Mouse (Mus musculus): ENCODE measurements around the gene Stat5a. TPM values are rescaled to one million over a fixed set of nuclear protein-coding genes. Genes with fewer than 3 reads are reported as not detected.

Gene Stat5a
- polyA plus RNA-seq, 1 experiment: 4.0 TPM

DNA sequence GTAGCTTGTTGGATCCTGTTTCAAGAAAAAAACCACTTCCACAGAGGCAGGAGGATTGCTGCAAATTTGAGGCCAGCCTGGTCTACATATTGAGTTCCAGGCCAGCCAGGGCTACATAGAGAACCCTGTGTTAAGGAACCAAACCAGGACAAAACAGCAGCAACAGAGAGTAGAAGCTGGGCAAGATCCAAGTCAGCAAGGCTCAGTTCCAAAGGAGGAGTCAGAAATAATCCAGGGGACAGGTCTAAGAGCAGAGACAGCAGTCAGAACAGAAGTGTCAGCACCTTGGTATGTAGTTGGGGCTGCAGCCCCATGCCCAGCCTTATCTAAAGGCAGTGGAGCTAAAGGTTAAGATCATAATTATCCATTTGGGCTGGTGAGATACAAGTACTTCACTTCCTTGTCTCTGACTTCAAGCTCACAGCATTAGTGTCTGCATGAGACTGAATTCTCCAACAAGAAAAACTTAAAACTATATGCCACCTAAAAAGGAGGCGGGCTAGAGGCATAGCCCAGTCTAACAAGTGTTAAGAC lies 65.3 kb downstream of the Stat5a start:
- H3K27me3 ChIP-seq (ENCODE audit: control insufficient read depth, insufficient read depth, low read length): no peaks in the 10 kb centered on the region
- H3K4me3 ChIP-seq (ENCODE audit: control insufficient read depth, low read depth, low read length): no peak overlapping the region
- no peaks in the 10 kb centered on the region for H3K4me1 ChIP-seq (ENCODE audit: control insufficient read depth, insufficient read depth, low read length)
- H3K27ac ChIP-seq (ENCODE audit: control insufficient read depth, insufficient read depth, low read depth, low read length): no peak overlapping the region
- TF ChIP-seq POLR2A (IDR thresholded peaks at IDR 0.05; ENCODE audit: control insufficient read depth, low read depth, low read length) (no peak), CTCF (IDR thresholded peaks at IDR 0.05; ENCODE audit: control insufficient read depth, insufficient read depth, insufficient replicate concordance, low read depth, low read length) (no peak)
- no peaks in the 10 kb centered on the region for H3K36me3 ChIP-seq (ENCODE audit: control insufficient read depth, insufficient read depth, low read length)

DNA sequence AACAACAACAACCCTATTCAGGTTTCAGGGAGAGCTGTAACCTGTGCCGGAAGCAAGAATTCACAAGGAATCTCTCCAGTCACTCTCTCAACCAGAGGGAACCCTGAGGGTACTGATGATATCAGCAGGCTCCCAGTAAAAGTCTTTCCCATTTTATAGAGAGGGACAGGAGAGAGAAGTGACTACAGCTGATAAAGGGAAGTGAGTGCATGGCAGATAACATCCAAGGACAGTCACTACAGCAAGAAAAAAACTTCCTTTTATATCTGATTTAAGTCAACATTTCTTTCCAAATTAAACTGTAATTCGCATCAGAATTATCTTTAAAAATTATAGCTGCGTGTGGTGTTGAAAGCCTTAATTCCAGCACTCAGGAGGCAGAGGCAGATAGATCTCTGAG lies 68.2 kb downstream of the Stat5a start:
- Histone ChIP-seq H3K27me3 (ENCODE audit: control insufficient read depth, insufficient read depth, low read length) (no peaks in the 10 kb centered on the region), H3K4me3 (ENCODE audit: control insufficient read depth, low read depth, low read length) (no peak overlapping the region), H3K36me3 (ENCODE audit: control insufficient read depth, insufficient read depth, low read length) (no peaks in the 10 kb centered on the region), H3K4me1 (ENCODE audit: control insufficient read depth, insufficient read depth, low read length) (no peaks in the 10 kb centered on the region), H3K27ac (ENCODE audit: control insufficient read depth, insufficient read depth, low read depth, low read length) (no peak overlapping the region)
- TF ChIP-seq POLR2A (IDR thresholded peaks at IDR 0.05; ENCODE audit: control insufficient read depth, low read depth, low read length): no peak
- no peak for TF ChIP-seq CTCF (IDR thresholded peaks at IDR 0.05; ENCODE audit: control insufficient read depth, insufficient read depth, insufficient replicate concordance, low read depth, low read length)

DNA sequence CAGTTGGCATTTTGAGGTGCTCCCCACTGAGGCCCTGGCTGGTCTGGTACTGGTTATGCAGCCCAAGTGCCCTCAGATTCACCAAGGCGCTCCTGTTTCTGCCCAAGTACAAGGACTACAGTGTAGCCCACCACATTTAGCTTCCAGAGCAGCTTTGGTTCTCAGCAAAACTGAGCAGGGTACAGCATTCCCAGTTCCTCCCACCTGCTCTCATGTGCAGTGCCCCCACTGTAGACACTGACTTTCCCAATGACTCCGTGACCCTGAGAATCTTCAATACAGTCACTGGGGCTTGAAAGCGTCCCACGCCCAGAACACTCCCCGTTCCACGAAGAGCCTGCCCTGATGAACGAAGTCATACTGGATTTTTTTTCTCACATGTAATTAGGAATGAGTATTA lies 71.5 kb downstream of the Stat5a start:
- no peak overlapping the region for H3K27ac ChIP-seq (ENCODE audit: control insufficient read depth, insufficient read depth, low read depth, low read length)
- no peaks in the 10 kb centered on the region for H3K27me3 ChIP-seq (ENCODE audit: control insufficient read depth, insufficient read depth, low read length)
- no peaks in the 10 kb centered on the region for H3K4me1 ChIP-seq (ENCODE audit: control insufficient read depth, insufficient read depth, low read length)
- TF ChIP-seq POLR2A (IDR thresholded peaks at IDR 0.05; ENCODE audit: control insufficient read depth, low read depth, low read length) (no peak), CTCF (IDR thresholded peaks at IDR 0.05; ENCODE audit: control insufficient read depth, insufficient read depth, insufficient replicate concordance, low read depth, low read length) (no peak)
- no peak overlapping the region for H3K4me3 ChIP-seq (ENCODE audit: control insufficient read depth, low read depth, low read length)
- no peaks in the 10 kb centered on the region for H3K36me3 ChIP-seq (ENCODE audit: control insufficient read depth, insufficient read depth, low read length)

DNA sequence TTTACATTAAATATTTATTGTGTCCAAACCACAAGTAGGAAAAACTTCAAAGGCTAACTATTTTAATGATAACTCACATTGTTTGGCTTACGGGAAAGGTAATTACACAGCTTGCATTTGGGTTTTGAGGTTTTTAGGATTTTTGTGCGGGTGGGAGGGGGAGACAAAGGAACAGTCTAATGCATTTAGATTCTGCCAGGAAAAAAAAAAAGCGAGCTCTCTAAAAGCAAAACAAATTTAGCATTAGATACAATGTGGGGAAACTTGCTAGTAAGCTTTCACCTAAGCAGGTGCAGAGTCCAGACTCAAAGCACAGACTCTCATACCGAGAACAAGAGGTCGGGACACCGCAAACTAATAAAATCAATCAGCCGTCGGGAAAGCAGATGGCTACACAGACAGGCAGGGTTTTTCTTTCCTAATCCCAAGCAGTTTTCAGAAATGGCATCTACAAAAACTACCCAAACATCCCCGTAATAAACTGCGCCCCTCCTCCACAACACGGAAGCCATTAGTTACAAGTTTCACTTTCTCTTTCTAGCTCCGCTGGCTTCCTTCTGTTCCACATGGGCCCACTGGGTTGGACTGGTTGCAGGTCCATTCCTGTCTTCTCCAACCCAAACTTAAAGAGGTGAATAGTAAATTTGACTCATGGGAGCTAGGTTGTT lies 72.2 kb downstream of the Stat5a start:
- H3K27ac ChIP-seq (ENCODE audit: control insufficient read depth, insufficient read depth, low read depth, low read length): 0 out of 2 replicates have a peak overlapping the region, but pooled peaks have one; percentile 10
- no peaks in the 10 kb centered on the region for H3K36me3 ChIP-seq (ENCODE audit: control insufficient read depth, insufficient read depth, low read length)
- no peaks in the 10 kb centered on the region for H3K4me1 ChIP-seq (ENCODE audit: control insufficient read depth, insufficient read depth, low read length)
- TF ChIP-seq CTCF (IDR thresholded peaks at IDR 0.05; ENCODE audit: control insufficient read depth, insufficient read depth, insufficient replicate concordance, low read depth, low read length) (no peak), POLR2A (IDR thresholded peaks at IDR 0.05; ENCODE audit: control insufficient read depth, low read depth, low read length) (no peak)
- peak overlapping the region; percentile 36; the same call in 1 of the 2 replicates for H3K4me3 ChIP-seq (ENCODE audit: control insufficient read depth, low read depth, low read length)
- H3K27me3 ChIP-seq (ENCODE audit: control insufficient read depth, insufficient read depth, low read length): no peaks in the 10 kb centered on the region

Other genes with a start within 250 kb of the Stat5a start
- 245 and 266 TPM in 2 replicates for gene Nkiras2, start 240.1 kb upstream of the Stat5a start, polyA plus RNA-seq (2012; rRNA removed)
- 104 and 150 TPM in 2 replicates for gene Dnajc7, start 239.2 kb upstream of the Stat5a start, polyA plus RNA-seq (2012; rRNA removed)
- gene Zfp385c, start 166.9 kb upstream of the Stat5a start, polyA plus RNA-seq (2012; rRNA removed): 2.6 and 3.8 TPM in 2 replicates
- gene Dhx58, start 155.1 kb upstream of the Stat5a start, polyA plus RNA-seq (2012; rRNA removed): 31.5 and 32.0 TPM in 2 replicates
- gene Kat2a, start 146.9 kb upstream of the Stat5a start, polyA plus RNA-seq (2012; rRNA removed): 24.0 and 26.3 TPM in 2 replicates
- 1,348 and 1,420 TPM in 2 replicates for gene Hspb9, start 145.5 kb upstream of the Stat5a start, polyA plus RNA-seq (2012; rRNA removed)
- 90.2 and 90.7 TPM in 2 replicates for gene Rab5c, start 121.1 kb upstream of the Stat5a start, polyA plus RNA-seq (2012; rRNA removed)
- 0.40 and 0.51 TPM in 2 replicates for gene Kcnh4, start 99.4 kb upstream of the Stat5a start, polyA plus RNA-seq (2012; rRNA removed)
- 0.36 TPM in 1 of 2 replicates, not detected in the other for gene Hcrt, start 96.4 kb upstream of the Stat5a start, polyA plus RNA-seq (2012; rRNA removed)
- gene Ghdc, start 88.4 kb upstream of the Stat5a start, polyA plus RNA-seq (2012; rRNA removed): 1.3 and 1.6 TPM in 2 replicates
- gene Stat5b, start 8.6 kb upstream of the Stat5a start, polyA plus RNA-seq (2012; rRNA removed): 1.9 and 2.4 TPM in 2 replicates
- gene Stat3, start 80.2 kb downstream of the Stat5a start, polyA plus RNA-seq (2012; rRNA removed): 25.0 and 30.2 TPM in 2 replicates
- 5.1 and 6.1 TPM in 2 replicates for gene Cavin1, start 111.5 kb downstream of the Stat5a start, polyA plus RNA-seq (2012; rRNA removed)
- 18.1 and 23.7 TPM in 2 replicates for gene Atp6v0a1, start 150.1 kb downstream of the Stat5a start, polyA plus RNA-seq (2012; rRNA removed)
- gene Naglu, start 210.7 kb downstream of the Stat5a start, polyA plus RNA-seq (2012; rRNA removed): 46.2 and 46.3 TPM in 2 replicates
- 0.66 and 0.88 TPM in 2 replicates for gene Hsd17b1, start 219.1 kb downstream of the Stat5a start, polyA plus RNA-seq (2012; rRNA removed)
- 21.0 and 21.7 TPM in 2 replicates for gene Coasy, start 223.2 kb downstream of the Stat5a start, polyA plus RNA-seq (2012; rRNA removed)
- gene Mlx, start 227.9 kb downstream of the Stat5a start, polyA plus RNA-seq (2012; rRNA removed): 6.4 and 6.7 TPM in 2 replicates
- 77.6 and 77.9 TPM in 2 replicates for gene Psmc3ip, start 236.1 kb downstream of the Stat5a start, polyA plus RNA-seq (2012; rRNA removed)

Measured in testis, adult 2 months (tissue).